Mouse (Mus musculus): ENCODE results near the gene Hist1h2be. TPM values are rescaled to one million over a fixed set of nuclear protein-coding genes. Genes with fewer than 3 reads are reported as not detected.
"Not testable (repeated sequence)": the region's sequence is repeated elsewhere in the genome, so short reads cannot be mapped to it uniquely, and the experiment has no call there.

The Hist1h2be gene
- total RNA-seq, 1 experiment from 2014 or later: 14.5 TPM

DNA sequence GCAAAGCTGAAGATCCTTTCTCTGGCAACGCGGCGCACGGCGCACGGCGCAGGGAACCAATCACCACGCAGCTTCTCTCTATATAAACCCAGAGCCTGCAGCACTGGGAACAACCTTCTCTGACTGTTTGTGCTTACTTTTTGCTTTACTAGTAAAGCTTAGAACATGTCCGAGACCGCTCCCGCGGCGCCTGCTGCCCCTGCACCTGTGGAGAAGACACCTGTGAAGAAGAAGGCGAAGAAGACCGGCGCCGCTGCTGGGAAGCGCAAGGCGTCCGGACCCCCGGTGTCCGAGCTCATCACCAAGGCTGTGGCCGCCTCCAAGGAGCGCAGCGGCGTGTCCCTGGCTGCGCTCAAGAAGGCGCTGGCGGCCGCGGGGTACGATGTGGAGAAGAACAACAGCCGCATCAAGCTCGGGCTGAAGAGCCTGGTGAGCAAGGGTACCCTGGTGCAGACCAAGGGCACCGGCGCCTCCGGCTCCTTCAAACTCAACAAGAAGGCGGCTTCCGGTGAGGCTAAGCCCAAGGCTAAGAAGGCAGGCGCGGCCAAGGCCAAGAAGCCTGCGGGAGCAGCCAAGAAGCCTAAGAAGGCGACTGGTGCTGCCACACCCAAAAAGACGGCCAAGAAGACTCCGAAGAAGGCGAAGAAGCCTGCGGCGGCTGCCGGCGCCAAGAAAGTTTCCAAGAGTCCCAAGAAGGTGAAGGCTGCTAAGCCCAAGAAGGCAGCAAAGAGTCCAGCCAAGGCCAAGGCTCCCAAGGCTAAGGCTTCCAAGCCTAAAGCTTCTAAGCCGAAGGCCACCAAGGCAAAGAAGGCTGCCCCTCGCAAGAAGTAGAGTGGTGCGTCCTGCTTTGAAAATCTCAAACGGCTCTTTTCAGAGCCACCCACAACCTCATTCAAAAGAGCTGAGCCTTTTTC lies 65.7 kb downstream of the Hist1h2be start:
- peak; percentile 71 for ATAC-seq (replicated peaks; ENCODE audit: insufficient number of reproducible peaks, low FRiP score, low TSS enrichment, poor library complexity, severe bottlenecking)

DNA sequence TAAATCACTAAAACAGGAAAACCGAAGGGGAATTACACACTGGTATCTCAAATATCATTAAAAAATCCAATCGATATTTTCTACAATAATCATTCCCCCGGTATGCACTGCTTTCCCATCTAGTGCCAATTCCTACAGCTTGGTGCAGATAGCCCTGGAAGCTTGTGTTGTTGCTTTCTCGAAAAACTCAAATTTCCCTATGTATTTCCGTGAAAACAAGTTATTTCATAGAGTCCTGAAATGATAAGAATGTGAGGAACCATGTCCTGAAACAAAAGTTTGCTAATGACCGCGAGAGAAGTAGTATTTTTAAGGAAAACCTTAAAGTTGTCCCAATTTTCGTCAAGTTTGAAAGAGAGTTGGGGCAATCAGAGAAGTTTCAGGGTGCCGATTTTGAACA lies 66.5 kb downstream of the Hist1h2be start:
- no peak for ATAC-seq (replicated peaks; ENCODE audit: insufficient number of reproducible peaks, low FRiP score, low TSS enrichment, poor library complexity, severe bottlenecking)

DNA sequence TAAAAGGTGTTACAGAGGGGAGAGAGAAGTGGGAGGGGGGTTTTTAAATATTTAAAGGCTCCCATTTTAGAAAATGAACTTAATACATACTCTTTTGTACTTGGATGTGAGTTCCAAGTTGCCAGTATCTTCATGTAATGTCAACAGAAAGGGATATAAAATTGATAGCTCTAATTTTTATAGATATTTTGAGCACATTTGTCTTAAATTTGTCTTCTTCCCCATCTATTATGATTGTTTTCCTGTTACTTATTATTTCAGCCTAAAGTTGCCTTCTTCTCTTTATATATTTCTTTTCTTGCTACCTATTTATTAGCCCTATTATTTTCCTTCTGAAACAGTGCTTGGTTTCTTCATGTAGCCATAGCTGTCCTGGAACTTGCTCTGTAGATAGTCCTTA lies 68.0 kb downstream of the Hist1h2be start, which contains the start of gene Hist1h1d:
Hist1h1d (plus strand) TSS at position 301 of the 400 bp plus-strand sequence.
- no peak for ATAC-seq (replicated peaks; ENCODE audit: insufficient number of reproducible peaks, low FRiP score, low TSS enrichment, poor library complexity, severe bottlenecking)

DNA sequence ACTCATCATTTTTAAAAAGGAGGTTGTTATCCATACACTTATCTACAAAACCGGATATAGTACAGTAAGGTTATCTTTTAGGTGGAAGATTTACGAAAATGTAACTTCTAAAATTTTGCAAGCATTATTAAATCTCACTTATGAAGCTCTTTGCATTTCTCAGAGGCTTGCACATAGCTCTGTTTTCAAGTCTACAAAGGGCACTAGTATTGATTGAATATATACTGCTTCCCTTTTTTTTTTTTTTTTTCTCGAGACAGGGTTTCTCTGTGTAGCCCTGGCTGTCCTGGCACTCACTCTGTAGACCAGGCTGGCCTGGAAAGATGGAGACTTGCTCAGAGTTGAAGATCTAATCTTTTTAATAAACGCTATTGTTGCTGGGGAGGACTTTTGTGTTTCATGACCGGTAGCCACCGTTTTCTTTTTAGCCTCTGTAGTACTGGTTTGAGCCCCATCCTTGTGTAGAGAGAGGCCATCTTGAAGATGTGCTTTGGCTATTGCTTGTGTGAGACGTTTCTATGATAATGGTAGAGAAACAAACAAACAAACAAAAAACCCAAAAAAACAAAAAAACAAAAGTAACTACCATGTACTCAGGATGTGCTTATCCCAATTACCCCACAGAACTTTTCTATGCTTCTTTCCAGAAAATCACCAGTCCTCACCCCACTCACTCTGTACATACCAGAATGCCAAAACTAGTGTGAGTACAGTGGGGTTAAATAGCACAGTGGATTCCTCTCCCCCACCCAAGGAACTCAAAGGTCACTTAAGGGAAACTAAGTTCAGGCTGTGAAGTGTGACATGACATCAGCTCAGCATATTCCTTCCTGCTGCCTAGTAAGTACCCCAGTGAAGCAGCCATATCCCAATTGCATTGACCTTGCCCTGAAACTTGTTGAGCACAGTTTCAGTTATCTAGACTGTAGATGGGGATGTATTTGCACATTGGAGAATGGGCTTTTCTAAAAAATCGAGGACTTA lies 68.7 kb downstream of the Hist1h2be start:
- ATAC-seq (replicated peaks; ENCODE audit: insufficient number of reproducible peaks, low FRiP score, low TSS enrichment, poor library complexity, severe bottlenecking): no peak

DNA sequence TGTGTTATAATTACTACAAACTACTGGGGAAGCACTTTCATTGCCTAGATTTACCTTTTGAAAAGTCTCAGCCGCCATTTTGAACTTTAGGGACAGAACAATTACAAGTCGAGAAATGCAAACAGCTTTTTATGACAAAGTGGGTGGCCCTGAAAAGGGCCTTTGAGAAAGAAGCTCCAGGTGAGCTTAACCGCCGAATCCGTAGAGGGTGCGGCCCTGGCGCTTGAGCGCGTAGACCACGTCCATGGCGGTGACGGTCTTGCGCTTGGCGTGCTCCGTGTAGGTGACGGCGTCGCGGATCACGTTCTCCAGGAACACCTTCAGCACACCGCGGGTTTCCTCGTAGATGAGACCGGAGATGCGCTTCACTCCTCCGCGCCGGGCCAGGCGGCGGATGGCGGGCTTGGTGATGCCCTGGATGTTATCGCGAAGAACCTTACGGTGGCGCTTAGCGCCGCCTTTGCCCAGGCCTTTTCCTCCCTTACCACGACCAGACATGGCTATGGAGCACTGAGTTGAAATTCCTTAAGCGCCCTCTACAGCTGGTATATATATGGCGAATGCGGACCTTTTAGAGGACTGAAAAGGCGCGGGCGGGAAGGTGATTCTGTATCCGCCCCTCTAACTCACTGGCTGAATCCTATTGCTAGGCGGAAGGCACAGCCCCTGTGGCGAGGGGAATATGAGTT lies 69.6 kb downstream of the Hist1h2be start, which contains the start of gene Hist1h4f:
Hist1h4f (minus strand) TSS at position 503 of the 689 bp plus-strand sequence.
- peak; percentile 88 for ATAC-seq (replicated peaks; ENCODE audit: insufficient number of reproducible peaks, low FRiP score, low TSS enrichment, poor library complexity, severe bottlenecking)

DNA sequence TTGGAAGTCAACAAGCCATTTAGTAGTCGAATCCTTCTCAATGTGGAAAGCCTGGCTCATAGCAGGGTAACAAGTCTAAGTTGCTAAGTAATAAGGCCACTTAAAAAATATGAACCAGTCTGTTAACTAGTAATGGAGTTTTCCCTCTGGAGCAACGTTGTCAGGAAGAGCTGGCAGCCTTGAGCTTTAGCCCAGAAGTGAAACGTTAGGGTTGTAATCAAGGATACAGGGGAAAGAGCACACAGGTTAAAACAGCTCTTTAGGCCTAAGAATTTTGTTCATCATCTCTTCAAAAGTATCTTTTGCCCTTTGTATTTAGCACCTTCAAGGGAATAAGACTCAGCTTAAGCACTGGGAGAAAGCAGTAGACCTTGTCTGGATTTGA lies 70.2 kb downstream of the Hist1h2be start:
- ATAC-seq (replicated peaks; ENCODE audit: insufficient number of reproducible peaks, low FRiP score, low TSS enrichment, poor library complexity, severe bottlenecking): no peak

DNA sequence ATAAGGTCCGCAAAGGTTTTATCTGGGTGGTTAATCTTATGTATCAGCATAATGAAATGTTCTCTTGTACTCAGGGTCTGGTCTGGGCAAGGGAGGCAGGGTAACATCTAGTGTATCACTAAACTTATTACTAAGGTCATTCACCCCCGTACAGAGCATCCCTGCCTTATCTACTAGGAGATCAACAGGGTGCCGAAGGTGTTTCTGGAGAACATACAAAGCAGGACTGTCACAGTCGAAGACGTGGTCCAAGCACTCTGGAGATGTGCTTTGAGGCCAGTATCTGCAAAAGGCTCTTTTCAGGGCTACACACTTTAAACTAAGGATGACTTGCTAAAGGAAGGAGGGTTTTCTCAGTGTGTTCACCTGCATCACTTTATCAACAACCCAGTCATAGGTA lies 74.2 kb downstream of the Hist1h2be start:
- no peak for ATAC-seq (replicated peaks; ENCODE audit: insufficient number of reproducible peaks, low FRiP score, low TSS enrichment, poor library complexity, severe bottlenecking)

DNA sequence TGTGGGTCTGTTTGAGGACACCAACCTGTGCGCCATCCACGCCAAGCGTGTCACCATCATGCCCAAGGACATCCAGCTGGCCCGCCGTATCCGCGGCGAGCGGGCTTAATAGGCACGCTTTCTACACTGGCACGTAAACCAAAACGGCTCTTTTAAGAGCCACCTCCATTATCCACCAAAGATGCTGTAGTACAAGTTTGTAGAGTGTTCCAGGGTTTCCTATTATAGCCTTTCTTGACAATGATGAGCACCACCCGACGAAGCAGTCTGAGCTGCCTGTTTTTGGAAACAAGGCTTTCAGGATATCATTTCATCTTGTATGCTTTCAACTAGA lies 76.2 kb downstream of the Hist1h2be start:
- ATAC-seq (replicated peaks; ENCODE audit: insufficient number of reproducible peaks, low FRiP score, low TSS enrichment, poor library complexity, severe bottlenecking): not testable (repeated sequence)

DNA sequence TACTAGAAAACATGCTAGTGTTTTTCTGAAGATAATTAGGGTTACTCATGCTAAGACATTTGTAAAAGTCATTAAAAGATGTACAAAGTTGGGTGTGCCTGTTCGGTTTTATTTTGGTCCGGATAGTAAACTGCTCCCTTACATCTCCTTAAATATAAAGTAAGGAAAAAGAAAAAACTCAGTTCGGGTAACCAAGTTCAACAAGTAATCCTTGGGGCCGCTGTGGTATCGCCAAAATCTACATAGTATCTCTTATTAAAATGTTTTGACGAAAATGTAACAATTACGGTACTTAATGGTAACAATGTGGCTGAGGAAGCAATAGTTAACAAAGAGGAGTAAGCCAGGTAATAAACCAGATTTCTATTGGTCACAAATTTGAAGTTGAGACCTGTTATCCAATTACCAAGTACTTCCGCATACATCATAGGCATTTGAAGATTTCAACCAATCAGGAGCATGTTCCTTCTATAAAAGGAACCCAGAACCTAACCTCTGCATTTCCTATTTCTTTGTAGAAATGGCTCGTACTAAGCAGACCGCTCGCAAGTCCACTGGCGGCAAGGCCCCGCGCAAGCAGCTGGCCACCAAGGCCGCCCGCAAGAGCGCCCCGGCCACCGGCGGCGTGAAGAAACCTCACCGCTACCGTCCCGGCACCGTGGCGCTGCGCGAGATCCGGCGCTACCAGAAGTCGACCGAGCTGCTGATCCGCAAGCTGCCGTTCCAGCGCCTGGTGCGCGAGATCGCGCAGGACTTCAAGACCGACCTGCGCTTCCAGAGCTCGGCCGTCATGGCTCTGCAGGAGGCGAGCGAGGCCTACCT lies 76.7 kb downstream of the Hist1h2be start, which contains the start of gene Hist1h3f:
Hist1h3f (plus strand) TSS at position 88 of the 822 bp plus-strand sequence.
- ATAC-seq (replicated peaks; ENCODE audit: insufficient number of reproducible peaks, low FRiP score, low TSS enrichment, poor library complexity, severe bottlenecking): peak; percentile 92

DNA sequence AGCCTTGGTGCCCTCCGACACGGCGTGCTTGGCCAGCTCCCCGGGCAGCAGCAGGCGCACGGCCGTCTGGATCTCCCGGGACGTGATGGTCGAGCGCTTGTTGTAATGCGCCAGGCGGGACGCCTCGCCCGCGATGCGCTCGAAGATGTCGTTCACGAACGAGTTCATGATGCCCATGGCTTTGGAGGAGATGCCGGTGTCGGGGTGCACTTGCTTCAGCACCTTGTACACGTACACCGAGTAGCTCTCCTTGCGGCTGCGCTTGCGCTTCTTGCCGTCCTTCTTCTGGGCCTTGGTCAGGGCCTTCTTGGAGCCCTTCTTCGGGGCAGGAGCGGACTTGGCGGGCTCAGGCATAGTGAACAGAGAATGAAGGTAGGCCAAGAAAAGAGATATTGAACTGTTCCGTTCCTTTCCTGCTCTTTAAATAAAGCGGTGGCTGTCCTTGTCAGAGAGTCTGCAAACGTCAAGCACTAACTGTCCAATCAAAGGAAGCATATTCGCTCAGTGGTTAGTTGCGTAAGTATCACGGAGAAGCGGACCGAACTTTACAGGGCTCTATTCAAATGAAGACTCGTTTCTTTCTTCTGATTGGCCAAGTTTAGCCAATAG lies 77.8 kb downstream of the Hist1h2be start, which contains the start of gene Hist1h2bh:
Hist1h2bh (minus strand) TSS at position 394 of the 609 bp plus-strand sequence.
- peak; percentile 98 for ATAC-seq (replicated peaks; ENCODE audit: insufficient number of reproducible peaks, low FRiP score, low TSS enrichment, poor library complexity, severe bottlenecking)

DNA sequence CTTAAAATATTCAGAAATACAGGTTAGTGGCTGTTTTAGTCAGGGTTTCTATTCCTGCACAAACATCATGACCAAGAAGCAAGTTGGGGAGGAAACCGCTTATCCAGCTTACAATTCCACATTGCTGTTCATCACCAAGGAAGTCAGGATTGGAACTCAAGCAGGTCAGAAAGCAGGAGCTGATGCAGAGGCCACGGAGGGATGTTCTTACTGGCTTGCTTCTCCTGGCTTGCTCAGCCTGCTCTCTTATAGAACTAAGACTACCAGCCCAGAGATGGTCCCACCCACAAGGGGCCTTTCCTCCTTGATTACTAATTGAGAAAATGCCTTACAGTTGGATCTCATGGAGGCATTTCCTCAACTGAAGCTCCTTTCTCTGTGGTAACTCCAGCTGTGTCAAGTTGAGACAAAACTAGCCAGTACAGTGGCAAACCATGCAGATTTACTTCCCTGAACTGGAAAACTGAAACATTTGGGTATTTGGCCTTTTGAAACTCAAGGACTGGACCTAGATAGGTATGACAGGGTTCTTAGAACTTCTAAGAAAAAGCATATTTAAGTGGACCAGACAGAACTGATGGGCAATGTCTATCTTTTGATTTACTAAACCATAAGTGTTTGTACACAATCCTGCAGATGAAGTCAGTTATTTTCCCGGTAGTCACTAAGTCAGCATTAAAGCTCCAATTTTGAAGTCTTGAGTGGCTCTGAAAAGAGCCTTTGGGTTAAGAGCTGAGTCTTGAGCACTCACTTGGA lies 78.5 kb downstream of the Hist1h2be start:
- not testable (repeated sequence) for ATAC-seq (replicated peaks; ENCODE audit: insufficient number of reproducible peaks, low FRiP score, low TSS enrichment, poor library complexity, severe bottlenecking)

DNA sequence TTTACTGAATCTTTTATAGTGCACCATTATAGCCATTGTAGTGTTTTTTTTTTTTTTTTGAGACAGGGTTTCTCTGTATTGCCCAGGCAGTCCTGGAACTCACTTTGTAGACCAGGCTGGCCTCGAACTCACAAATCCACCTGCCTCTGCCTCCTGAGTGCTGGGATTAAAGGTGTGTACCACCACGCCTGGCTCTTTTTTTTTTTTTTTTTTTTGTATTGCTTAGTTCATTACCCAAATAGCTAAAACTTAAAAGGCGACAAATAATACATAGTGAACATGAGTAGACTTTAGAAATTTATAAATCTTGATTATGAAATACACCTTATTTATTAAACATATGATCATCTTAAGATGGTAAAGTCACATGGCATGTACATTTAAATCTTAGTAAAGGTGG lies 79.4 kb downstream of the Hist1h2be start:
- no peak for ATAC-seq (replicated peaks; ENCODE audit: insufficient number of reproducible peaks, low FRiP score, low TSS enrichment, poor library complexity, severe bottlenecking)

DNA sequence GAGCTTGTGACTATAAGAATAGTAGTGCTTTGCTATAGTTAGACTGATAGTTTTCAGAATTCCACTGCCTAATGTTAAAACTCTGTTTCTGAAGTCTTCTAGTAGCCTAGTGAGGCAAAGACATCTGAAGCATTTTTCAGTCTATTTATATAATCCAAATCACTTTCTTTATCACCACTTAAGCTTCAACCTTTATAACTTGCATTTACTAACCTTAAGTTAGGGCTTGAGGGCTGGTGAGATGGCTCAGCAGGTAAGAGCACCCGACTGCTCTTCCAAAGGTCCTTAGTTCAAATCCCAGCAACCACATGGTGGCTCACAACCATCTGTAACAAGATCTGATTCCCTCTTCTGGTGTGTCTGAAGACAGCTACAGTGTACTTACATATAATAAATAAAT lies 81.1 kb downstream of the Hist1h2be start:
- ATAC-seq (replicated peaks; ENCODE audit: insufficient number of reproducible peaks, low FRiP score, low TSS enrichment, poor library complexity, severe bottlenecking): not testable (repeated sequence)

DNA sequence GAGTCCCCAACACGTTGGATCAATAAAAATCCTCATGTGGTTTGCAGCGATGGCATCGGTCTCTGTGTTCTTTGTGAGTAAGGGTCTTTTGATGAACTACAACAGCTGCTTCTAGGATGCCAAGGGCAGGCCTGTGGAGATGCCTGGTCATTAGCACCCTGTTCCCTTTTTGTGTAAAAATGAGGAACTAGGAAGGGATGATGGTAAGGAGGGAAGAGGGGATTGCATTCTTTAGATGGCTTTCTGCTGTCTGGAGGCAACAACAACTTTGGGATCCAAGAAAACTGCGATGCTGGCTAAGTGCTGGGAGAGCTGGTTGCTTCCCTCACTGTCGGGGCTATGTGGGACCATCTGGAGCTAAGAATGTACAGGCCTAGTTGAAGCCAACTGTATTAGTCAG lies 82.7 kb downstream of the Hist1h2be start:
- 0 out of 2 replicates have a peak, but pooled peaks have one; percentile 28 for ATAC-seq (replicated peaks; ENCODE audit: insufficient number of reproducible peaks, low FRiP score, low TSS enrichment, poor library complexity, severe bottlenecking)

DNA sequence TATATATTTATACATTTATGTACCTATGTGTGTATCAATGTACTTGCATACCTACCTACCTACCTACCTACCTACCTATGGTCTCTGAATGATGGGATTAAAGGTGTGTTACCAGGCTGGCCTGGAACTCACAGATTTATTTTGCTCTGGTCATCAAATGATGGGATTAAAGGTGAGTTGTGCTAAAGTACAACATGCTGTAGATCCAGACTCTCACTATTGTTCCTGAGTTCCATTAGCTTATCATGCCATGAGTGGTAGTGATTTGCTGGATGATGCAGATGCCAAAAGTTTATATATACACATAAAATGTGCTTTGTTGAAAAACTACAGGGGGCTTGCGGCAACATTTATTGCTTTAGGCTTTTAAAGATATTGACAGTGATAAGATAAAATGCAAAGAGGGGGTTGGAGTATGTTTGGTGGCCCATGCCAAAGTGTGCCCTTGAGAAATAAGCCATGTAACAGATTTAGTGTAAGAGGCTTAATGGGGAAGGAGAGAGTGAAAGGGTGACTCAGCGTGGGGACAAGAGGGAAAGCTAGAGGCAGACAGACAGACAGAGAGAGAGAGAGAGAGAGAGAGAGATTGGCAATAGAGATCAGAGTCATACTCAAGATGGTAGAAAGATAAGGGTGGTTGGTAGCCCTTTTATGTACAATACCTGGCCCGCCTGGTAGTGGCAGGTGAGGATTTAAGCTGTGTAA lies 83.8 kb downstream of the Hist1h2be start:
- no peak for ATAC-seq (replicated peaks; ENCODE audit: insufficient number of reproducible peaks, low FRiP score, low TSS enrichment, poor library complexity, severe bottlenecking)
